Mouse (Mus musculus) heart, adult 11 months (tissue): Measurements from ENCODE around the gene Adamtsl1.

Source experiments
- DNase-seq: peaks from one replicate; pipeline ENCODE4 v3.0.0; 2022

The Adamtsl1 gene

DNA sequence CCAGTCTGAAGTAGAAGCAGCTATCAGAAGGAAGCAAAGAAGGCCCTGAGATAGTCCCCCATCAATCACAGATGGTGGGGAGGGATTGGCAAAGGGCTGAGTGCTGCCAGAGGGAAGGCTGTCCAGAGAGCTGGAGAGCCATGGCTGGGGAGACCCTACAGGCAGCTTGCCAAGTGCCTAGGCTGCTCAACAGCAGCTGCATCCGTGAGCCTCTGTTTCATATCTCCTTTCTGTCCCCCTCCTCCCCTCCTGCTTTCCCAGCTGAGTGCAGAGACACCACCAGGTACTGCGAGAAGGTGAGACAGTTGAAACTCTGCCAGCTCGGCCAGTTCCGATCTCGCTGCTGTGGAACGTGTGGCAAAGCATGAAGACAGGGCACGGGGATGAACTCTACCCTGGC, 911.6 kb downstream of the Adamtsl1 start:
- peak; percentile 72 for DNase-seq

DNA sequence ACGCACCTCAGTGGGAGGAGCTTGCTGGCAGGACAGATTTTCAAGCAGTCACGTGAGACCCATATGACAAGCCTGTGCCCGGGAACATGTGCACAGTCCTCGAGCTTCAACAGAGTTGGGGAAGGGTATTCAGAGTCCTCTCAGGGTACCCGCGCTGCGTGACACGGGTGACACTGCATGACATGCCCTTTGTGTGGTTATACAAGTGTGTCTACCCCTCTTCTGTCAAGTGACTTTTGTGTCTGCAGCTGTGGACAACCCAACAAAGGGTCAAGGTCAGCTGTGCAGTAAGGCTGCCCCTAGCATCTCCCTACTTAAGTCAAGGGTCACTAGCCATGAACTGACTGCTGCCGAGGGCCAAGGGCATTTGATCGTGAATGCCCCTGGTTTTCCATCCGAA, 912.6 kb downstream of the Adamtsl1 start:
- peak; percentile 81 for DNase-seq

DNA sequence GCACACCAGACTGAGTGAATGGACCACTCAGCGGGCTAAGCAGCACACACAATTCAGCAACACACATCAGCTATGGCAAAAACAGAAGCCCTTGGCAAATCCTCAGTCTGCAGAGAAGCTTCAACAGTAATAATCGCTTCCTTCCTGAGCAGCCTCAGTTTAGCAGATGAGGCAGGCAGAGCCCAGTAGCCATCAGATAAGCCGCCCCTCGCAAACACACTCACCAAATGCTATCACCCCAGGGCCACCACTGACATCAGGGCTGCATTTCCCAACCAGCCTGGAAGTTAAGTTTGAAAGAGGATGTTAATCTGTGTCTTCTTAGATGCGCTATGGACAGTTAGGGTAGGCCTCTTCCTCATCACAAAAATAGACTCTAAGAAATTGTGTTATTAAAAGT, 913.3 kb downstream of the Adamtsl1 start:
- DNase-seq = peak; percentile 89

DNA sequence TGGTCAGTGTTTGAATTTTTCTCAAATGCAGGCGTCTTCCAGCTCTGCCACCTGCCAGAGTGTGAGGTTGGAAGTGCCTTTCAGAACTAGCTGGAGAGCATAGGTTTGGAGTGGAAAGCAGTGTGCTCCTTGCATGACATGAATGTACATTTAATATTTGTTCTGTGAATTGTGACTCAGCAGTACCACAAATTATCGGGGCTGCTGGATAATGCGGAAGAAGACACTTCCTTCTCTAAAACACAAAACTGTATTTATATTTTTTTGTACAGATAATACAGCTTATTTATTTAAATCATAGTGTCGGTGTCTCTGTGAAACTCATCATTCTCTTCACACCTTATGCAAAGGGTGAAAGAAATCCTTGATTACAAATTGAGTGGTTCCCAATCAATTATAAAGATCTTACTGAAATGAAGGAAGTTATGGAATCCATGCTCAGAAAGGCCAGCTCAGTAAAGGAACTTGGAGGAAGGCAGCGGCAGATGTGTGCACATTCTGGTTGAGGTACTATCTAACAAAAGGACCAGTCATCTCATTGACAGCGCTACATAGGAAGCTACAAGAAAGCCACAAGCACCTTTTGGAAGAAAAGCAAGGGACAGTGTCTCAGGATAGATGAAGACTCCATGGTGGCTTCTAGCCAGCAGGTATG, 914.2 kb downstream of the Adamtsl1 start:
- peak; percentile 73 for DNase-seq

DNA sequence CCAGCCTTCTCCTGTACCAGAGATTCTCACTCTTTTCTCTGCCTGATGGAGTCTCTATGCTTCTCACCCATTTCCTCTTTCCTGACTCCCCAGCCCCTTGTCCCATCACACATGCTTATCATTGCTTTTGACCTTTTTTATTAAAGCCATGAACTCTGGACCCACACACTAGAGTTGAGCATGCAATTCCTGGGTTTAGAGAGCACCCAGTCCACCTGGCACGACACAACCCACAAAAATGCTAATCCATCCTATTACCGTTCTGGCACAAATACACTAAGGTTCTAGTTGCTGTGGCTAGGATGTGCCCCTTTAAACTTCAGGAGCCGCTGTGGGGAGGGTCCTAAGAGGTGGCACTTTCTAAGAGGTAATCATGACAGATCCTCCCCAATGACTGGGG, 921.7 kb downstream of the Adamtsl1 start:
- no peak for DNase-seq

DNA sequence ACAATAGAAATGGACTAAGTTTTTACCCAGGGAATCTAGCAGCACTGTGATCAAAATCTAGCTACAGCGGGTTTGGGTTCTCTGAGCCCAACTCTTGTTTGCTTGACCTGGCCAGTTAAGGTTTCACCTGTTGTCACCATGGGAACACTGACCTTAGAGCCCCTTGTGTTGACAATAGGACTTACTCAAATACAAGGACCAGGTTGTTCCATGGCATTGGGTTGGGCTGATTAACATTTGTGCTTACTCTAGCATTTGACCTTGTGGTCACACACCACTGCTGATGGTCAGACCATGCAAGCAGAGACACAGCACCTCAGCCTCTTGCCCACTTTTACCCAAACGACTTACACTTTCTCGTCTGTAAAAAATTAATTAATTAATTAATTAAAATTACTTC, 922.4 kb downstream of the Adamtsl1 start:
- peak; percentile 66 for DNase-seq

DNA sequence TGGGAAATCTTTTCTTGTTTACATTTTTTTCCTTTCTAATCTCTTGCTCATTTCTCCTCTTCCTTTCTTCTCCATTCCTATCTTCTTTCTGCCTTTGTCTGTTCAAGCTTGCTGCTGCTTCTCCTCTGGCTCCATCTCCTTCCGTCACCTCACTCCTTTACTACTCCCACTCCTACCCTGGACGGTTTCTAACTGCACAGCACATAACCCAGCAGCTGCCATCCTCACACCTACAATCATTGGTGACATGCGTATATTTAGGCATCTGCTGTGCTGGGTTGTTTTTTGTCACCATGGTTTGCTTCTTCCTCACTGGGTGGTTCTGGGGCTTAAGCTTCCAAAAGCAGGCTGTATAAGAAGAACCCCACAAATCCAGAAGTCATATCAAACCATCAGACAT, 936.5 kb downstream of the Adamtsl1 start:
- DNase-seq = no peak

DNA sequence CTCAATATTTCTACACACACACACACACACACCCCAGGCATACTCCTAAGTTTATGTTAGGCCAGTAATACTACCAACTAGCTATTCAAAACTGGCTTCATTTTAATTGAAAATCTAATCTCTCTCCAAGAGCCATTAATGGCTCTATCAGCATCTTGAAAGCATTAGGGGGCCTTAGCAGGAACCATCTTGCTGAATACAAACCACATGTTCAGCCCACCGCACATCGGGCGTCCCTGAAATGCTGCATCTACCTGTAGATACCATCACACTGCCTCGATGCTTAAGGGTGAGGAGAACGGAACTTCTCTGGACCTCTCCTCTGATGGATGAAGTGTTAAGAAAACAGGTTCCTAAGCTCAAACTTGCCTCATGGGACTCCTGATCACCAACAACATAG, 950.8 kb downstream of the Adamtsl1 start:
- DNase-seq = no peak
